Comparison of ENCODE assay signal across 9 mouse cellular contexts in genomic region chr9:62535566-62535965, GRCm38 (mm10). TPM values are rescaled to one million over a fixed set of nuclear protein-coding genes. Genes with fewer than 3 reads are reported as not detected.
DNase-seq lines count a peak whose midpoint lies in the region; ATAC-seq and TF ChIP-seq lines count a peak whose summit lies in the region.
"Had no signal": no experiment of that assay in that cellular context is flagged by ENCODE, and none has a peak within 500 bp of the region (broad histone marks: within the 10 kb centered on the region; RNA-seq: fewer than 3 reads in every experiment).

No protein-coding gene starts in this region.

- TF ChIP-seq CTCF in left cerebral cortex, adult 2 months (IDR thresholded peaks at IDR 0.05) = no peak

- DNase-seq in left cerebral cortex, adult 2 months (ENCODE audit: extremely low spot score in 1 of 2, low spot score in 2 of 2) = no peak
- DNase-seq in left cerebral cortex, adult 18-20 months (ENCODE audit: low spot score in 2 of 2) = no peak
- no peak for DNase-seq in c-Kit-positive CD71-positive TER-119-positive erythroid progenitor cells, embryonic 14.5 days (ENCODE audit: low spot score)
- no peak for DNase-seq in urinary bladder, adult 2 months (ENCODE audit: low spot score)
- DNase-seq in gastrocnemius, adult 8-10 months (ENCODE audit: low spot score in 2 of 2) = no peak

- intact Hi-C loops in left cerebral cortex, adult 2 months (cut with DNase I) = no loop called here

- no peak for ATAC-seq in embryonic facial prominence, embryonic 13.5 days (ENCODE audit: insufficient number of reproducible peaks, insufficient read depth, low FRiP score, low TSS enrichment, low read depth)
- ATAC-seq in intestine, embryonic 15.5 days = no peak
- ATAC-seq in neural tube, embryonic 14.5 days (ENCODE audit: low read depth) = no peak

- peak overlapping the region; percentile 76 for H3K4me3 ChIP-seq in left cerebral cortex, adult 2 months
- H3K4me3 ChIP-seq in embryonic facial prominence, embryonic 13.5 days = peak overlapping the region; percentile 68
- H3K4me3 ChIP-seq in intestine, embryonic 15.5 days (replicated peaks) = peak overlapping the region; percentile 59
- H3K4me3 ChIP-seq in neural tube, embryonic 14.5 days (ENCODE audit: low read depth, low read length) = peak overlapping the region; percentile 75

- WGBS in embryonic facial prominence, embryonic 13.5 days = 70% methylated on average over 8 of the region's 8 CpGs
- WGBS in intestine, embryonic 15.5 days = 88% methylated on average over 8 of the region's 8 CpGs
- 70% methylated on average over 8 of the region's 8 CpGs for WGBS in neural tube, embryonic 14.5 days

- no peaks in the 10 kb centered on the region for H3K9me3 ChIP-seq in embryonic facial prominence, embryonic 13.5 days
- no peaks in the 10 kb centered on the region for H3K9me3 ChIP-seq in intestine, embryonic 15.5 days
- H3K9me3 ChIP-seq in neural tube, embryonic 14.5 days (ENCODE audit: control insufficient read depth, low read length) = no peaks in the 10 kb centered on the region
- H3K9me3 ChIP-seq: megakaryocyte, embryonic 14.5 days had no signal

- peaks cover 41% of the 10 kb centered on the region for H3K4me1 ChIP-seq in embryonic facial prominence, embryonic 13.5 days
- peaks cover 28% of the 10 kb centered on the region for H3K4me1 ChIP-seq in intestine, embryonic 15.5 days (replicated peaks)
- H3K4me1 ChIP-seq in neural tube, embryonic 14.5 days (ENCODE audit: control insufficient read depth, insufficient read depth, low read length) = peaks cover 58% of the 10 kb centered on the region

- no peaks in the 10 kb centered on the region for H3K36me3 ChIP-seq in embryonic facial prominence, embryonic 13.5 days
- H3K36me3 ChIP-seq in intestine, embryonic 15.5 days = no peaks in the 10 kb centered on the region
- no peaks in the 10 kb centered on the region for H3K36me3 ChIP-seq in neural tube, embryonic 14.5 days (ENCODE audit: control insufficient read depth, insufficient read depth, low read length)

- H3K27ac ChIP-seq in left cerebral cortex, adult 2 months = peak overlapping the region; percentile 98
- H3K27ac ChIP-seq in embryonic facial prominence, embryonic 13.5 days = no peak overlapping the region
- no peak overlapping the region for H3K27ac ChIP-seq in intestine, embryonic 15.5 days
- H3K27ac ChIP-seq in neural tube, embryonic 14.5 days (ENCODE audit: low read depth, low read length) = peak overlapping the region; percentile 96

- peaks cover 20% of the 10 kb centered on the region for H3K27me3 ChIP-seq in embryonic facial prominence, embryonic 13.5 days
- peaks cover 10% of the 10 kb centered on the region; the same call in 1 of the 2 replicates for H3K27me3 ChIP-seq in intestine, embryonic 15.5 days (replicated peaks)
- no peaks in the 10 kb centered on the region for H3K27me3 ChIP-seq in neural tube, embryonic 14.5 days (ENCODE audit: control insufficient read depth, insufficient read depth, low read length)

- peak overlapping the region; percentile 95 for H3K4me2 ChIP-seq in embryonic facial prominence, embryonic 13.5 days
- peak overlapping the region; percentile 94 for H3K4me2 ChIP-seq in intestine, embryonic 15.5 days (replicated peaks)
- peak overlapping the region; percentile 78 for H3K4me2 ChIP-seq in neural tube, embryonic 14.5 days (ENCODE audit: low read depth, low read length)

- peak overlapping the region; percentile 85; the same call in 1 of the 2 replicates for H3K9ac ChIP-seq in embryonic facial prominence, embryonic 13.5 days
- 0 out of 2 replicates have a peak overlapping the region, but pooled peaks have one; percentile 50 for H3K9ac ChIP-seq in intestine, embryonic 15.5 days
- peak overlapping the region; percentile 96 for H3K9ac ChIP-seq in neural tube, embryonic 14.5 days (replicated peaks; ENCODE audit: low read depth, low read length)

RNA-seq across cellular contexts. Expression of gene Coro2b, which starts 1.3 kb away (rescaled TPM):
- total RNA-seq in left cerebral cortex, adult 2 months (2021) = 100 to 1,000 TPM; 178 to 185 TPM
- total RNA-seq in left cerebral cortex, adult 18-20 months (2021) = 100 to 1,000 TPM; 162 to 174 TPM
- 7.8 and 8.8 TPM in 2 replicates for polyA plus RNA-seq in embryonic facial prominence, embryonic 13.5 days (2015; fragmentation: Nextera tagmentation; extraction: Ambion mirVana)
- polyA plus RNA-seq in intestine, embryonic 15.5 days (2015; fragmentation: Nextera tagmentation; extraction: Ambion mirVana) = 7.6 and 8.8 TPM in 2 replicates
- polyA plus RNA-seq in neural tube, embryonic 14.5 days (2014; fragmentation: Nextera tagmentation; extraction: Ambion mirVana) = 32.5 and 34.5 TPM in 2 replicates
- 4.9 and 7.9 TPM in 2 replicates for polyA plus RNA-seq in urinary bladder, adult 2 months (2012; rRNA removed)
- total RNA-seq in gastrocnemius, adult 8-10 months (2022) = 1 to 10 TPM; 2.8 to 5.2 (median 3.9) TPM

Comparison
In these comparisons a context has a peak if more than half of its experiments do, and no peak if none do; other contexts are left out.
1. H3K27ac ChIP-seq: peak in left cerebral cortex, adult 2 months (single experiment) and neural tube, embryonic 14.5 days (single experiment); none in embryonic facial prominence, embryonic 13.5 days (single experiment) and intestine, embryonic 15.5 days (single experiment).
2. Peak in every context shown above with its lines, with median percentiles within 50 percentile points of each other: H3K4me3 ChIP-seq, H3K4me2 ChIP-seq and H3K9ac ChIP-seq.